Mouse (Mus musculus) ES-E14 (cell line): ENCODE measurements around the gene Gsg1. TPM values are rescaled to one million over a fixed set of nuclear protein-coding genes. Genes with fewer than 3 reads are reported as not detected.

Source experiments
- DNase-seq: peaks from one replicate; pipeline ENCODE4 v3.0.0-alpha.2; 2013; ENCODE audit warnings: low read depth, low spot score
- H3K27ac ChIP-seq: 2 replicates; pipeline ENCODE4 v1.5.1; 2012; ENCODE audit warnings: low read depth, mild to moderate bottlenecking, low read length, moderate library complexity, mixed read lengths; ENCODE audit not compliant: poor library complexity, insufficient read depth, severe bottlenecking
- H3K36me3 ChIP-seq: 2 replicates; pipeline ENCODE4 v1.6.1; 2012; ENCODE audit warnings: mild to moderate bottlenecking, low read length, moderate library complexity, mixed read lengths; ENCODE audit not compliant: control insufficient read depth, poor library complexity, insufficient read depth, severe bottlenecking
- H3K4me1 ChIP-seq, 2 experiments: fragments of 150-350 bp in 1 of 2; sonication (generic) in 1 of 2; 2 replicates each; pipeline ENCODE4 v1.6.1; 2012; ENCODE audit warnings: low read length in 2 of 2, mild to moderate bottlenecking in 1 of 2, mixed read lengths in 1 of 2; ENCODE audit not compliant: control insufficient read depth in 2 of 2, insufficient read depth in 2 of 2, poor library complexity in 1 of 2
- H3K4me3 ChIP-seq, 2 experiments: fragments of 150-350 bp in 1 of 2; sonication (generic) in 1 of 2; 2 replicates each; pipeline ENCODE4 v1.5.1; 2012; ENCODE audit warnings: low read length in 2 of 2, low read depth in 1 of 2, mild to moderate bottlenecking in 1 of 2, mixed read lengths in 1 of 2; ENCODE audit not compliant: insufficient read depth in 1 of 2, poor library complexity in 1 of 2, severe bottlenecking in 1 of 2
- H3K9ac ChIP-seq: 2 replicates; pipeline ENCODE4 v1.6.1; 2012; ENCODE audit warnings: low read depth, mild to moderate bottlenecking, low read length, mixed read lengths; ENCODE audit not compliant: poor library complexity, insufficient read depth, severe bottlenecking
- H3K9me3 ChIP-seq: fragments of 150-350 bp; sonication (generic); 2 replicates; pipeline ENCODE4 v1.6.1; 2012; ENCODE audit warnings: low read depth, mild to moderate bottlenecking, low read length; ENCODE audit not compliant: control insufficient read depth, insufficient read depth
- CHD2 ChIP-seq: IDR thresholded peaks from 2 replicates; pipeline ENCODE4 v1.6.1; 2014; ENCODE audit warnings: mild to moderate bottlenecking, low read depth, low read length, inconsistent platforms
- HCFC1 ChIP-seq: IDR thresholded peaks from 2 replicates; pipeline ENCODE4 v1.6.1; 2012; ENCODE audit warnings: low read length, inconsistent platforms, borderline replicate concordance; ENCODE audit not compliant: insufficient read depth
- MAFK ChIP-seq: IDR thresholded peaks from 2 replicates; pipeline ENCODE4 v1.6.1; 2014; ENCODE audit warnings: mild to moderate bottlenecking, low read depth, low read length, inconsistent platforms; ENCODE audit not compliant: insufficient read depth
- ZC3H11A ChIP-seq: IDR thresholded peaks from 2 replicates; pipeline ENCODE4 v1.6.1; 2012; ENCODE audit warnings: low read depth, mild to moderate bottlenecking, inconsistent platforms, low read length, borderline replicate concordance
- ZNF384 ChIP-seq: IDR thresholded peaks from 2 replicates; pipeline ENCODE4 v1.6.1; 2012; ENCODE audit warnings: low read depth, low read length, inconsistent platforms
- in situ Hi-C, 2 experiments: fragments of 600-800 bp; cut with MboI; formaldehyde crosslinking; loops; one replicate each; pipeline ENCODE4 v1.15.1; 2025; ENCODE audit warnings: low sequenced_read_pairs in 2 of 2, inconsistent platforms in 1 of 2; ENCODE audit not compliant: unreplicated experiment in 2 of 2
- total RNA-seq: library from RNA; depleted of rRNA; stranded (reverse); fragments of 300-350 nt; gene quantifications from 2 replicates; pipeline ENCODE4 v1.2.3, GENCODE M21; 2012

The Gsg1 gene
- total RNA-seq, 1 experiment = 0.98 TPM

GRCm38 (mm10) chr6:135236576-135236975 is 17.6 kb downstream of the Gsg1 start:
- H3K4me1 ChIP-seq = peaks cover 0 to 2% of the 10 kb centered on the region in 2 experiments; a peak in 1 of 4 replicates
- H3K27ac ChIP-seq = no peak overlapping the region
- TF ChIP-seq HCFC1 = no peak
- 0 out of 2 replicates have a peak, but pooled peaks have one; percentile 1 for TF ChIP-seq ZC3H11A
- TF ChIP-seq CHD2 = no peak
- TF ChIP-seq MAFK = no peak
- TF ChIP-seq ZNF384 = no peak
- H3K9me3 ChIP-seq = no peaks in the 10 kb centered on the region
- no peaks in the 10 kb centered on the region for H3K36me3 ChIP-seq
- H3K4me3 ChIP-seq = no peak overlapping the region
- in situ Hi-C loops = no loop called here
- no peak overlapping the region for H3K9ac ChIP-seq
- DNase-seq = no peak

- H3K27ac ChIP-seq = no peak overlapping the region
- no peak for DNase-seq
- peaks cover 0 to 2% of the 10 kb centered on the region in 2 experiments; a peak in 1 of 4 replicates for H3K4me1 ChIP-seq
- TF ChIP-seq HCFC1 = no peak
- TF ChIP-seq MAFK = no peak
- TF ChIP-seq ZNF384 = no peak
- no peak for TF ChIP-seq ZC3H11A
- TF ChIP-seq CHD2 = no peak
- H3K9ac ChIP-seq = no peak overlapping the region
- H3K9me3 ChIP-seq = no peaks in the 10 kb centered on the region
- H3K4me3 ChIP-seq = no peak overlapping the region
- in situ Hi-C loops = no loop called here
- no peaks in the 10 kb centered on the region for H3K36me3 ChIP-seq
Measured at GRCm38 (mm10) chr6:135235742-135236141, 18.4 kb downstream of the Gsg1 start.

GRCm38 (mm10) chr6:135232443-135233182 is 21.5 kb downstream of the Gsg1 start:
- H3K4me1 ChIP-seq = peaks cover 0 to 2% of the 10 kb centered on the region in 2 experiments; a peak in 1 of 4 replicates
- no peaks in the 10 kb centered on the region for H3K36me3 ChIP-seq
- no peak overlapping the region for H3K27ac ChIP-seq
- no peak overlapping the region for H3K9ac ChIP-seq
- no peak for DNase-seq
- in situ Hi-C loops = no loop called here
- H3K4me3 ChIP-seq = no peak overlapping the region
- H3K9me3 ChIP-seq = no peaks in the 10 kb centered on the region
- TF ChIP-seq MAFK = no peak
- TF ChIP-seq ZNF384 = no peak
- no peak for TF ChIP-seq CHD2
- no peak for TF ChIP-seq HCFC1
- no peak for TF ChIP-seq ZC3H11A

- no peak for DNase-seq
- in situ Hi-C loops = no loop called here
- no peaks in the 10 kb centered on the region for H3K9me3 ChIP-seq
- TF ChIP-seq ZNF384 (no peak), MAFK (no peak), CHD2 (no peak), ZC3H11A (no peak), HCFC1 (no peak)
- no peak overlapping the region for H3K27ac ChIP-seq
- H3K36me3 ChIP-seq = no peaks in the 10 kb centered on the region
- no peak overlapping the region for H3K9ac ChIP-seq
- H3K4me3 ChIP-seq = no peak overlapping the region
- H3K4me1 ChIP-seq = no peaks in the 10 kb centered on the region
Measured at GRCm38 (mm10) chr6:135230586-135230985, 23.6 kb downstream of the Gsg1 start.
